Mouse (Mus musculus): ENCODE results near the gene Cdh18. TPM values are rescaled to one million over a fixed set of nuclear protein-coding genes. Genes with fewer than 3 reads are reported as not detected.
"Not testable (repeated sequence)": the region's sequence is repeated elsewhere in the genome, so short reads cannot be mapped to it uniquely, and the experiment has no call there.

Gene Cdh18
- total RNA-seq (2021), result under 1 TPM; 0.29 to 0.34 TPM
- long read RNA-seq, experiment 1, partial matches to known transcripts, result 0 of 2 reads
- long read RNA-seq, experiment 1, other reads (novel, unspliced or antisense), result 1 of 2 reads
- long read RNA-seq, experiment 2, result 0 reads

- no peak for DNase-seq (ENCODE audit: low spot score in 2 of 2)
Observed at GRCm38 (mm10) chr15:22548711-22549271, at the start of gene Cdh18. Cdh18 (plus strand) TSS chr15:22549022.

- DNase-seq (ENCODE audit: low spot score in 2 of 2), result no peak
Observed at GRCm38 (mm10) chr15:22511271-22511670, 37.6 kb upstream of the Cdh18 start.

- DNase-seq (ENCODE audit: low spot score in 2 of 2), result no peak
Observed at GRCm38 (mm10) chr15:22535828-22536227, 13.0 kb upstream of the Cdh18 start.

- no peak for DNase-seq (ENCODE audit: low spot score in 2 of 2)
Observed at GRCm38 (mm10) chr15:22577974-22578616, 29.3 kb downstream of the Cdh18 start.

GRCm38 (mm10) chr15:22578617-22578990 lies 29.8 kb downstream of the Cdh18 start:
- no peak for DNase-seq (ENCODE audit: low spot score in 2 of 2)

GRCm38 (mm10) chr15:22584667-22585066 lies 35.8 kb downstream of the Cdh18 start:
- DNase-seq (ENCODE audit: low spot score in 2 of 2), result no peak

GRCm38 (mm10) chr15:22716376-22716775 lies 167.6 kb downstream of the Cdh18 start:
- DNase-seq (ENCODE audit: low spot score in 2 of 2), result no peak

- DNase-seq (ENCODE audit: low spot score in 2 of 2), result no peak
Observed at GRCm38 (mm10) chr15:22717681-22718080, 168.9 kb downstream of the Cdh18 start.

GRCm38 (mm10) chr15:22726574-22726973 lies 177.8 kb downstream of the Cdh18 start:
- DNase-seq (ENCODE audit: low spot score in 2 of 2), result no peak

- no peak for DNase-seq (ENCODE audit: low spot score in 2 of 2)
Observed at GRCm38 (mm10) chr15:22733039-22733438, 184.2 kb downstream of the Cdh18 start.

- no peak for DNase-seq (ENCODE audit: low spot score in 2 of 2)
Observed at GRCm38 (mm10) chr15:22736165-22736564, 187.3 kb downstream of the Cdh18 start.

GRCm38 (mm10) chr15:22761257-22761656 lies 212.4 kb downstream of the Cdh18 start:
- not testable (repeated sequence) for DNase-seq (ENCODE audit: low spot score in 2 of 2)

GRCm38 (mm10) chr15:22766591-22766990 lies 217.8 kb downstream of the Cdh18 start:
- DNase-seq (ENCODE audit: low spot score in 2 of 2), result not testable (repeated sequence)

GRCm38 (mm10) chr15:22776346-22776745 lies 227.5 kb downstream of the Cdh18 start:
- no peak for DNase-seq (ENCODE audit: low spot score in 2 of 2)

GRCm38 (mm10) chr15:22789696-22790095 lies 240.9 kb downstream of the Cdh18 start:
- no peak for DNase-seq (ENCODE audit: low spot score in 2 of 2)

- DNase-seq (ENCODE audit: low spot score in 2 of 2), result no peak
Observed at GRCm38 (mm10) chr15:22791791-22792190, 243.0 kb downstream of the Cdh18 start.

- no peak for DNase-seq (ENCODE audit: low spot score in 2 of 2)
Observed at GRCm38 (mm10) chr15:22833127-22833526, 284.3 kb downstream of the Cdh18 start.

GRCm38 (mm10) chr15:22837173-22837572 lies 288.4 kb downstream of the Cdh18 start:
- DNase-seq (ENCODE audit: low spot score in 2 of 2), result no peak

GRCm38 (mm10) chr15:22857704-22858103 lies 308.9 kb downstream of the Cdh18 start:
- DNase-seq (ENCODE audit: low spot score in 2 of 2), result no peak

- no peak for DNase-seq (ENCODE audit: low spot score in 2 of 2)
Observed at GRCm38 (mm10) chr15:22870679-22871078, 321.9 kb downstream of the Cdh18 start.

GRCm38 (mm10) chr15:22897724-22898123 lies 348.9 kb downstream of the Cdh18 start:
- no peak for DNase-seq (ENCODE audit: low spot score in 2 of 2)

- DNase-seq (ENCODE audit: low spot score in 2 of 2), result no peak
Observed at GRCm38 (mm10) chr15:22898208-22898607, 349.4 kb downstream of the Cdh18 start.

GRCm38 (mm10) chr15:22914444-22914843 lies 365.6 kb downstream of the Cdh18 start:
- DNase-seq (ENCODE audit: low spot score in 2 of 2), result no peak
